Mouse (Mus musculus): Measurements from ENCODE around the gene Pbld2. TPM values are rescaled to one million over a fixed set of nuclear protein-coding genes. Genes with fewer than 3 reads are reported as not detected.

The Pbld2 gene
- total and polyA plus RNA-seq, 3 experiments, result 0.19 to 0.72 (median 0.26) TPM

DNA sequence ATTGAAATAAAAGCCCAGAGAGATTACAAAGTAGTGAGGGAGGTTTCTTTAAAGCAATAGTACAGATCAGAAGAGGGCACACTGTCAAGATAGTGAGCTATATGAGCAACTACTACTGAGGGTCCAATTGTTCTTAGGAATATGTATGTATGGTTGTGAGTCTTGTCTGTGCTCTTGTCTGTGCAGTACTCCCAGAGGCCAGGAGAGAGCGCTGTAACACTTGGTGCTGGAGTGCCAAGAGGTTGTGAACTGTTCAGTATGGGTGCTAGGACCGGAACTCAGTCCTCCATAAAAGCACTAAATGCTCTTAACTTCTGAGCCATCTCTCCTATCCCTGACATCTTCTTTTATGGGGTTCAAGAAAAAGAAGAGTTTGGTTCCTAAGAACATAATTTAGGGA is 30.5 kb downstream of the Pbld2 start:
- no peak overlapping the region for H3K4me3 ChIP-seq (replicated peaks in 1 of 3; ENCODE audit: low read depth in 2 of 3, low read length in 2 of 3, poor library complexity in 1 of 3)
- H3K9me3 ChIP-seq (replicated peaks; ENCODE audit: low read length), result no peaks in the 10 kb centered on the region
- dilution Hi-C loops (cut with MboI; ENCODE audit: extremely low pct_ligation_motif_present, extremely low pct_unique_long_range_greater_than_20kb, low sequenced_read_pairs), result no loop called here
- no peak for TF ChIP-seq ELF1 (IDR thresholded peaks at IDR 0.05; ENCODE audit: low read depth, low read length)
- TF ChIP-seq JUND (conservative IDR thresholded peaks at IDR 0.05; ENCODE audit: low read depth, low read length), result no peak
- TF ChIP-seq SMC3 (IDR thresholded peaks at IDR 0.05; ENCODE audit: low read depth, low read length), result 0 out of 2 replicates have a peak, but pooled peaks have one; percentile 3
- no peak for TF ChIP-seq POLR2AphosphoS2 (IDR thresholded peaks at IDR 0.05; ENCODE audit: low read depth, low read length)
- no peak for TF ChIP-seq ZC3H11A (IDR thresholded peaks at IDR 0.05; ENCODE audit: low read depth, low read length)
- TF ChIP-seq CTCF (conservative IDR thresholded peaks at IDR 0.05 in 1 of 2, IDR thresholded peaks at IDR 0.05 in 1 of 2; ENCODE audit: low read depth in 2 of 2, low read length in 2 of 2), result peak in 1 of 2 experiments; percentile 18; a peak in 2 of 4 replicates
- no peak for TF ChIP-seq EP300 (IDR thresholded peaks at IDR 0.05; ENCODE audit: low read length)
- H3K36me3 ChIP-seq (replicated peaks in 1 of 2; ENCODE audit: control insufficient read depth in 1 of 2, insufficient read depth in 1 of 2, low read length in 1 of 2), result no peaks in the 10 kb centered on the region
- no peaks in the 10 kb centered on the region for H3K79me2 ChIP-seq (replicated peaks; ENCODE audit: control insufficient read depth, extremely low read depth, insufficient read depth, poor library complexity, severe bottlenecking)
- H3K4me2 ChIP-seq (ENCODE audit: insufficient read depth, low read depth, poor library complexity, severe bottlenecking), result no peak overlapping the region
- no peaks in the 10 kb centered on the region for H3K27me3 ChIP-seq (replicated peaks)
- in situ Hi-C loops (cut with MboI; ENCODE audit: low pct_ligation_motif_present, low pct_unique_long_range_greater_than_20kb, low sequenced_read_pairs), result no loop called here
- no peak for DNase-seq (ENCODE audit: extremely low read depth)
- no peak overlapping the region for H3K27ac ChIP-seq (ENCODE audit: insufficient read depth, low read depth)
- H3K4me1 ChIP-seq (ENCODE audit: control insufficient read depth in 1 of 2, insufficient read depth in 2 of 2), result peaks cover 4 to 9% of the 10 kb centered on the region in 2 experiments; a peak in 3 of 4 replicates
- H3K9ac ChIP-seq (ENCODE audit: insufficient read depth, low read depth), result no peak overlapping the region

DNA sequence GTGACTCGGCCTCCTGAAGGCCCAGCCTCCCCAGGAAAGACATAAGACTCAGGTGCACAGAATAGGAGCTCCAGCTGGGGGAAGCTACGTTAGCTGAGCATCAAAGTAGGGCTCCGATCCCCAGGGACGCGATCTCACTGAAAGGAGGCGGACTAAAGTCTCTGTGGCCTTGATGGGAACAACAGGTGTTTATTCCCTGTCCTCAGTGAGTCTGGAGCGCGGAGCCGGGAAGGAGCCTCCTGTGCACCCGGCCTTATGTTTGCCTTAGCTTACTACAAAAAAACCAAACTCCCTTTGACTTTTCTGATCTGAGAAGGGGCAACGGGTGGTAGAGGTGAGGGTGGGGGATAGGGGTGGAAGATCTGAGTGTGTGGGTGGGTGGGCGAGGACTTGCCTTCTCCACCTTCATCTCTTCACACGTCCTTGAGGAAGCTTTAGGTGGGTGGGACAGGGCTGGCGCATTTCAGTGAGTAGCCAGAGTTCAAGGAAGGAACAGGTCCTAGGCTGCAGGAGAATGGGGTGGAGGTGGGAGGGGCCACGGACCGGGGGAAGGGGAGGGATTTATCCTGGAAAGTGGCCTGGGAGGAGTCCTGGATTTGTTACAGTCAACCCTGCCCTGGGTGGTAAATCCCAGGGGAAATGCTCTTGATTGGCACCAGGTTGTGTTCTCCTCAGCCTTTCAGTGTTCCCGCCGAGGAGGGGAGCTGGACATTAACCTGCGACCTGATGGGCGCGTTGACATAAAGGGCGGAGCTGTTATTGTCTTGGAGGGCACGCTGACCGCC is 33.0 kb downstream of the Pbld2 start:
- H3K27ac ChIP-seq (ENCODE audit: insufficient read depth, low read depth), result no peak overlapping the region
- dilution Hi-C loops (cut with MboI; ENCODE audit: extremely low pct_ligation_motif_present, extremely low pct_unique_long_range_greater_than_20kb, low sequenced_read_pairs) (no loop called here), in situ Hi-C loops (cut with MboI; ENCODE audit: low pct_ligation_motif_present, low pct_unique_long_range_greater_than_20kb, low sequenced_read_pairs) (no loop called here)
- H3K79me2 ChIP-seq (replicated peaks; ENCODE audit: control insufficient read depth, extremely low read depth, insufficient read depth, poor library complexity, severe bottlenecking), result no peaks in the 10 kb centered on the region
- no peaks in the 10 kb centered on the region for H3K27me3 ChIP-seq (replicated peaks)
- no peak overlapping the region for H3K4me2 ChIP-seq (ENCODE audit: insufficient read depth, low read depth, poor library complexity, severe bottlenecking)
- TF ChIP-seq RCOR1 (conservative IDR thresholded peaks at IDR 0.05; ENCODE audit: low read depth, low read length) (no peak), E2F4 (IDR thresholded peaks at IDR 0.05; ENCODE audit: insufficient replicate concordance, low read depth, low read length) (no peak), PAX5 (IDR thresholded peaks at IDR 0.05; ENCODE audit: low read length) (no peak), MYC (IDR thresholded peaks at IDR 0.05; ENCODE audit: low read depth, low read length) (no peak), CHD2 (IDR thresholded peaks at IDR 0.05; ENCODE audit: low read length) (no peak), JUN (IDR thresholded peaks at IDR 0.05; ENCODE audit: insufficient read depth, low read depth, low read length) (no peak), NRF1 (IDR thresholded peaks at IDR 0.05; ENCODE audit: low read depth, low read length) (no peak), TCF12 (IDR thresholded peaks at IDR 0.05; ENCODE audit: low read depth, low read length) (no peak), SMC3 (IDR thresholded peaks at IDR 0.05; ENCODE audit: low read depth, low read length) (no peak), ETS1 (conservative IDR thresholded peaks at IDR 0.05; ENCODE audit: low read depth, low read length) (no peak), GABPA (IDR thresholded peaks at IDR 0.05; ENCODE audit: insufficient replicate concordance, low read depth, low read length) (no peak), MAFK (IDR thresholded peaks at IDR 0.05; ENCODE audit: insufficient replicate concordance, low read length) (no peak), ZC3H11A (IDR thresholded peaks at IDR 0.05; ENCODE audit: low read depth, low read length) (no peak)
- no peaks in the 10 kb centered on the region for H3K9me3 ChIP-seq (replicated peaks; ENCODE audit: low read length)
- H3K36me3 ChIP-seq (replicated peaks in 1 of 2; ENCODE audit: control insufficient read depth in 1 of 2, insufficient read depth in 1 of 2, low read length in 1 of 2), result no peaks in the 10 kb centered on the region
- no peak overlapping the region for H3K9ac ChIP-seq (ENCODE audit: insufficient read depth, low read depth)
- no peak for DNase-seq (ENCODE audit: extremely low read depth)
- peaks cover 4 to 9% of the 10 kb centered on the region in 2 experiments; a peak in 3 of 4 replicates for H3K4me1 ChIP-seq (ENCODE audit: control insufficient read depth in 1 of 2, insufficient read depth in 2 of 2)
- no peak overlapping the region for H3K4me3 ChIP-seq (replicated peaks in 1 of 3; ENCODE audit: low read depth in 2 of 3, low read length in 2 of 3, poor library complexity in 1 of 3)

Measured in CH12.LX (cell line).